Mouse (Mus musculus): ENCODE data around the gene Gosr2. TPM values are rescaled to one million over a fixed set of nuclear protein-coding genes. Genes with fewer than 3 reads are reported as not detected.

Gene Gosr2
- total and polyA plus RNA-seq, 3 experiments: 93.7 to 108 (median 107) TPM

DNA sequence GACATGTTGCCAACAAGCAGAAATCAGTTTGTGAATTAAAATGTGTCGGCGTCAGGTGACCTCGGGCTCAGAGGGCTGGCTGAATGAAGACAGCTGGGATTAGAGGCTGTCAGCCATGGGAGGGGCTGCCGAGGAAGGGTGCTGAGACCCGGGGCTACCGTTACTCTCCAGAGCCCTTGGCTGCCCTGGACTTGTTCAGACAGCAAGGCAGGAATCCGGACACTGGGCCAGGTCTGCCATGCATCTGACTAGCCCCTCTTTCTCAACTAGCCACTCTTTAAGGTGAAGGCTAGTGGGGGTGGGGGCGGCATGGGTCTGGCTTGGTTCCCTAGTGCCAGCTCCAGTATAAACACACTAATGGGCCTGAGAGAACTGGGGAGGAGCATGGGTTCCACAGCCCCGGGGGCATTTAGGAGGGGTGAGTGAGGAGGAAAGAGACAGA lies 24.4 kb upstream of the Gosr2 start:
- no peak overlapping the region for H3K4me2 ChIP-seq (ENCODE audit: insufficient read depth, low read depth, poor library complexity, severe bottlenecking)
- H3K79me2 ChIP-seq (replicated peaks; ENCODE audit: control insufficient read depth, extremely low read depth, insufficient read depth, poor library complexity, severe bottlenecking): no peaks in the 10 kb centered on the region
- H3K27me3 ChIP-seq (replicated peaks): peaks cover 80% of the 10 kb centered on the region
- in situ Hi-C loops (cut with MboI; ENCODE audit: low pct_ligation_motif_present, low pct_unique_long_range_greater_than_20kb, low sequenced_read_pairs) (no loop called here), dilution Hi-C loops (cut with MboI; ENCODE audit: extremely low pct_ligation_motif_present, extremely low pct_unique_long_range_greater_than_20kb, low sequenced_read_pairs) (no loop called here)
- H3K9ac ChIP-seq (ENCODE audit: insufficient read depth, low read depth): no peak overlapping the region
- no peak overlapping the region for H3K4me3 ChIP-seq (replicated peaks in 1 of 3; ENCODE audit: low read depth in 2 of 3, low read length in 2 of 3, poor library complexity in 1 of 3)
- DNase-seq (ENCODE audit: extremely low read depth): no peak
- peaks cover 4 to 5% of the 10 kb centered on the region in 2 experiments; a peak in 3 of 4 replicates for H3K4me1 ChIP-seq (ENCODE audit: control insufficient read depth in 1 of 2, insufficient read depth in 2 of 2)
- H3K27ac ChIP-seq (ENCODE audit: insufficient read depth, low read depth): no peak overlapping the region
- H3K9me3 ChIP-seq (replicated peaks; ENCODE audit: low read length): peaks cover 3% of the 10 kb centered on the region
- H3K36me3 ChIP-seq (replicated peaks in 1 of 2; ENCODE audit: control insufficient read depth in 1 of 2, insufficient read depth in 1 of 2, low read length in 1 of 2): no peaks in the 10 kb centered on the region
- TF ChIP-seq CHD2 (IDR thresholded peaks at IDR 0.05; ENCODE audit: low read length) (no peak), NRF1 (IDR thresholded peaks at IDR 0.05; ENCODE audit: low read depth, low read length) (no peak), USF2 (conservative IDR thresholded peaks at IDR 0.05; ENCODE audit: low read depth, low read length) (no peak)

DNA sequence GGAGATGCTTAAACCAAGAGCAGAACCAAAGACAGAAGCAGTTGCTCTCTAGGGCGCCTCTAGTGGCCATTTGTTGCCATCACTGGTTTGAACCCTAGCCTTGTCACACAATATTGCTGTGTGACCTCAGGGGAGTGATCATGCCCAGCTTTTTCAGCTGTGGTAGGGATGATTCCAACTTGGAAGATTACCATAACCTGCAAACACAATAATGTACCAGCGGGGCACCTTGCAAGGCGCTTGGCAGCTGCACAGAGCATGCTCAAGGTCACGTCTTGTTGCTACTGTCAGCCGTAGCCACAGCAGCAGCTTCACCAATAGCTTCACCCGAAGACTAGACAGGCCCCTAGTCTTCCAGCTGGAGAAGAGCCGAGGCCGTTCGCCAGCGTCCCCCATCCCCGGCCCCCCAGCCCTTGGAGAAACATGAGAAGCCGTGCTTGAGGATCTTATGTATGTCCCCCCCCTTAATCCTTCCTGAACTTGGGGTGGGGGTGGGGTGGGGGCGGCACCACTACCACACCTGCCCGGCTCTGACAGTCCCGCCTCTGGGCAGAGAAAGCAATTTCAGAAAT lies 23.9 kb upstream of the Gosr2 start:
- no peak overlapping the region for H3K9ac ChIP-seq (ENCODE audit: insufficient read depth, low read depth)
- no peak overlapping the region for H3K4me3 ChIP-seq (replicated peaks in 1 of 3; ENCODE audit: low read depth in 2 of 3, low read length in 2 of 3, poor library complexity in 1 of 3)
- in situ Hi-C loops (cut with MboI; ENCODE audit: low pct_ligation_motif_present, low pct_unique_long_range_greater_than_20kb, low sequenced_read_pairs): no loop called here
- no peak overlapping the region for H3K4me2 ChIP-seq (ENCODE audit: insufficient read depth, low read depth, poor library complexity, severe bottlenecking)
- H3K27me3 ChIP-seq (replicated peaks): peaks cover 79% of the 10 kb centered on the region
- H3K79me2 ChIP-seq (replicated peaks; ENCODE audit: control insufficient read depth, extremely low read depth, insufficient read depth, poor library complexity, severe bottlenecking): no peaks in the 10 kb centered on the region
- peak; percentile 55 for DNase-seq (ENCODE audit: extremely low read depth)
- H3K36me3 ChIP-seq (replicated peaks in 1 of 2; ENCODE audit: control insufficient read depth in 1 of 2, insufficient read depth in 1 of 2, low read length in 1 of 2): no peaks in the 10 kb centered on the region
- H3K9me3 ChIP-seq (replicated peaks; ENCODE audit: low read length): peaks cover 3% of the 10 kb centered on the region
- H3K27ac ChIP-seq (ENCODE audit: insufficient read depth, low read depth): no peak overlapping the region
- TF ChIP-seq CTCF (conservative IDR thresholded peaks at IDR 0.05 in 1 of 2, IDR thresholded peaks at IDR 0.05 in 1 of 2; ENCODE audit: low read depth in 2 of 2, low read length in 2 of 2): peak; percentile 71 to 90
- TF ChIP-seq ELF1 (IDR thresholded peaks at IDR 0.05; ENCODE audit: low read depth, low read length): no peak
- 0 out of 2 replicates have a peak, but pooled peaks have one; percentile 19 for TF ChIP-seq MYC (IDR thresholded peaks at IDR 0.05; ENCODE audit: low read depth, low read length)
- TF ChIP-seq RAD21 (IDR thresholded peaks at IDR 0.05; ENCODE audit: low read depth, low read length): peak; percentile 12
- peaks cover 6% of the 10 kb centered on the region in 2 experiments; a peak in 3 of 4 replicates for H3K4me1 ChIP-seq (ENCODE audit: control insufficient read depth in 1 of 2, insufficient read depth in 2 of 2)
- dilution Hi-C loops (cut with MboI; ENCODE audit: extremely low pct_ligation_motif_present, extremely low pct_unique_long_range_greater_than_20kb, low sequenced_read_pairs): no loop called here

DNA sequence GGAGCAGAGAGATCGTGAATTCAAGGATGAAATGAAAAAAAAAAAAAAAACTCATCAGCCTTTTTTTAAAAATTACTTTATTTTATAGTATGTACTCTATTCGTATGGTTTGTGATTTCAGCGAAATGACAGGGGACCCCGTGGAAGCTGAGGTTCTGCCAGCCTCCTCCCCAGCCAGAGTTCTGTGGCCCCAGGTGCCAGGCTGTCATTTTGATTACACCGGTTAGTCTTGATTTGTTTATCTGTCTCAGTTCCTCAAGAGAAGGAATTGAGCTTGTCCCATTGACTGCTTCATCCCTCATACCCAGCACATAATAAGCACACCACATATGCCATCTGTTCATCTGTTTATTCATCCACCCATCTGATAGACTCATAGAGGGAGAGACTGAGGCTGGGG lies 21.7 kb upstream of the Gosr2 start:
- Histone ChIP-seq H3K9ac (ENCODE audit: insufficient read depth, low read depth) (no peak overlapping the region), H3K4me1 (ENCODE audit: control insufficient read depth in 1 of 2, insufficient read depth in 2 of 2) (peaks cover 6% of the 10 kb centered on the region in 2 experiments; a peak in 3 of 4 replicates), H3K79me2 (replicated peaks; ENCODE audit: control insufficient read depth, extremely low read depth, insufficient read depth, poor library complexity, severe bottlenecking) (no peaks in the 10 kb centered on the region), H3K36me3 (replicated peaks in 1 of 2; ENCODE audit: control insufficient read depth in 1 of 2, insufficient read depth in 1 of 2, low read length in 1 of 2) (no peaks in the 10 kb centered on the region), H3K4me2 (ENCODE audit: insufficient read depth, low read depth, poor library complexity, severe bottlenecking) (no peak overlapping the region), H3K9me3 (replicated peaks; ENCODE audit: low read length) (no peaks in the 10 kb centered on the region), H3K27ac (ENCODE audit: insufficient read depth, low read depth) (no peak overlapping the region), H3K4me3 (replicated peaks in 1 of 3; ENCODE audit: low read depth in 2 of 3, low read length in 2 of 3, poor library complexity in 1 of 3) (no peak overlapping the region), H3K27me3 (replicated peaks) (peaks cover 85% of the 10 kb centered on the region)
- dilution Hi-C loops (cut with MboI; ENCODE audit: extremely low pct_ligation_motif_present, extremely low pct_unique_long_range_greater_than_20kb, low sequenced_read_pairs) (no loop called here), in situ Hi-C loops (cut with MboI; ENCODE audit: low pct_ligation_motif_present, low pct_unique_long_range_greater_than_20kb, low sequenced_read_pairs) (no loop called here)
- no peak for DNase-seq (ENCODE audit: extremely low read depth)
- TF ChIP-seq KAT2A (IDR thresholded peaks at IDR 0.05; ENCODE audit: insufficient replicate concordance, low read length) (no peak), NRF1 (IDR thresholded peaks at IDR 0.05; ENCODE audit: low read depth, low read length) (no peak), PAX5 (IDR thresholded peaks at IDR 0.05; ENCODE audit: low read length) (no peak), MYC (IDR thresholded peaks at IDR 0.05; ENCODE audit: low read depth, low read length) (no peak), USF1 (IDR thresholded peaks at IDR 0.05; ENCODE audit: low read depth, low read length) (no peak), RAD21 (IDR thresholded peaks at IDR 0.05; ENCODE audit: low read depth, low read length) (no peak), MXI1 (IDR thresholded peaks at IDR 0.05; ENCODE audit: low read depth, low read length) (no peak), CHD2 (IDR thresholded peaks at IDR 0.05; ENCODE audit: low read length) (no peak), SIN3A (IDR thresholded peaks at IDR 0.05; ENCODE audit: low read length) (no peak), NELFE (IDR thresholded peaks at IDR 0.05; ENCODE audit: low read depth, low read length) (no peak)

All from CH12.LX (cell line).